Mouse (Mus musculus): ENCODE results near the gene Oxnad1.

Oxnad1 gene

GRCm38 (mm10) chr14:32141723-32142122 is 56.5 kb downstream of the Oxnad1 start, which contains the start of gene Msmb:
Gene Msmb, plus strand, starts transcription at chr14:32142023.
- no peak for DNase-seq (ENCODE audit: low read depth, low spot score)

DNA sequence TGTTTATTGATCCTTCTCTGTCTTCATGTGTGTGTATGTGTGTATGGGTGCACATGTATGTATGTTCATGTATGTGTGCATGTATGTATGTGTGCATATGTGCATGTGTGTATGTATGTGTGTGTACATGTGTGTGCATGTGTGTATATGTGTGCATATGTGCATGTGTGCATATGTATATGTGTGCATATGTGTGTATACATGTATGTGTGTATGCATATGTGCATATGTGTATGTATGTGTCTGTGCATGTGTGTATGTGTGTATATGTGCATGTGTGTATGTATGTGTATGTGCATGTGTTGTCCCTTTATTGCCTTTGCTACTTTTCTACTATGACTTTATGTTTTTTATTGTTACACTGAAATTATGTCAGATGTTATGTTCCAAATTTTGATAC is 59.6 kb downstream of the Oxnad1 start:
- no peak for DNase-seq (ENCODE audit: low read depth, low spot score)

DNA sequence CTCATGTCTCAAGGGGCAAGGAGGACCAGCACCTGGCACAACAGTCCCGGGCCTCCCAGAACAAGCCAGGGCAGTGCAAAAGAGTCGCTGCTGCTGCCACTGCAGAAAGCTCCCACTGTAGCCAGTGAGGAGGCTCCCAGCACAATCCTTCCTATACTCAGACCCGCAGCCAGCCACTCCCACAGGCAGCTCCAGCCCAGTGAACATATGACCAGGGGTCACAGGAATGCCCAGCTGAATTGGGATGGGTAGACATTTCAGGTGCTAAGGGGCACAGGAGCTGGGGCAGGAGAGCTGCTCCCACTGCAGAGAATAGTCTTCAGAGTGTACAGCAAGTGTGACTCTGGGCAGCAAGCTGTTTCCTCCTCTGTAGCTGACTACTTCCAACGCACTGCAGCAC is 60.2 kb downstream of the Oxnad1 start:
- DNase-seq (ENCODE audit: low read depth, low spot score) = no peak

DNA sequence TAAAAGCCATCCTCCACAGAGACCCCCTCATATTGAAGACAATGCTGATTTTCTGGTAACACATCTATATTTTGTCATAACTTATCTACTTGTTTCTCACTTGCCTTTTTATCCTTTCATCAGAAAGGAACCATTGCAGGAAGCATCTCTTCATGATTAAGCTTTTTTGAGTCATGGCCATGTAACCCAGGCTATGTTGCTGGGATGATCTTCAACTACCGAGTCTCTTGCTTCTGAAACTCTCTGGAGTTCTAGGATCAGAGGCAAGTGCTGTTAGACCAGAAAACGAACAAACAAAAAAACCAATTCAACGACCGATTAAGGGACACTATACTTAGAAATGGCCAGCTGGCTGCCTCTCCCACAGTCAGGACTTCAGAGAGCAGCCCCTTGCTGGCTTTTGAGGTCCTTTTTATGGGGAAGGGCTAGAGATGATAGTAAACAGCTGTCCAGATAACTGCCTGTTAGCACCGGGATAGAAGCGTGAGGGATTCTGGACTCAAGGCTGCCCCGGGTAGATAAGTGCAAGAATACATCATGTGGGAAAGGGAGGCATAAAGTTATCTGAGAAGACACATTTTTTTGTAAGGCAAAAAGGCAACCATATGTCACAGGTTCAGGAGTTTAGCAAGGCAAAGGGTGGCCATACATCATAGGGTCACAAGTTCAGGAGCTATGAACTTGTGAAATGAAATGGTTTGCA is 60.8 kb downstream of the Oxnad1 start:
- DNase-seq (ENCODE audit: low read depth, low spot score) = no peak

DNA sequence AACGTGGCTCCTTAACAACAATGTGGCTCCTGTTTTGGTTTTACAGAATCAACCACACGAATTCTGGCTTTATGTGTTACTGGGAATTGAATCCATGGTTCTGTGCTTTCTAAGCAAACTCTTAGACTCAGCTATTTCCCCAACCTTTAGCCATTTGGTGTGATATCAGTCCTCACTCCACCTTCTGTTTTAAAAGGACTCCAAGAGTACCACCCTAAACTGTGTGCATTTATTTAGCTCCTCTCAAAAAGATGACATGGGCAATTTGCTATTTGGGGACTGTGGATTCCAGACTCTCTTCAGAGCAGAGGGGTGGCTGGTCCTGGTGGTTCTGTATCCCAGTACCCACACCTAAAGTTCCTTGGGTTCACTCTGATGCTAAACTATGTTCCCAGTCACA is 61.4 kb downstream of the Oxnad1 start:
- no peak for DNase-seq (ENCODE audit: low read depth, low spot score)

DNA sequence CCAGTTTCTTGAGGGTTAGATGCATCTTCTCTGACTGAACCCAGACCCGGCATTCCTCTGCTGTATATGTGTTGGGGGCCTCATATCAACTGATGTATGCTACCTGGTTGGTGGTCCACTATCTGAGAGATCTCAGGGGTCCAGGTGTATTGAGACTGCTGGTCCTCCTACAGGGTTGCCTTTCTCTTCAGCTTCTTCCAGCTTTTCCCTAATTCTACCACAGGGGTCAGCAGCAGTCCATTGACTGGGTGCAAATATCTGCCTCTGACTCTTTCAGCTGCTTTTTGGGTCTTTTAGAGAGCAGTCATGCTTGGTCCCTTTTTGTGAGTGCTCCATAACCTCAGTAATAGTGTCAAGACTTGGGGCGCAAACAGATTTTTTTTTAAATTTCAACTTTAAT is 65.7 kb downstream of the Oxnad1 start:
- no peak for DNase-seq (ENCODE audit: low read depth, low spot score)

DNA sequence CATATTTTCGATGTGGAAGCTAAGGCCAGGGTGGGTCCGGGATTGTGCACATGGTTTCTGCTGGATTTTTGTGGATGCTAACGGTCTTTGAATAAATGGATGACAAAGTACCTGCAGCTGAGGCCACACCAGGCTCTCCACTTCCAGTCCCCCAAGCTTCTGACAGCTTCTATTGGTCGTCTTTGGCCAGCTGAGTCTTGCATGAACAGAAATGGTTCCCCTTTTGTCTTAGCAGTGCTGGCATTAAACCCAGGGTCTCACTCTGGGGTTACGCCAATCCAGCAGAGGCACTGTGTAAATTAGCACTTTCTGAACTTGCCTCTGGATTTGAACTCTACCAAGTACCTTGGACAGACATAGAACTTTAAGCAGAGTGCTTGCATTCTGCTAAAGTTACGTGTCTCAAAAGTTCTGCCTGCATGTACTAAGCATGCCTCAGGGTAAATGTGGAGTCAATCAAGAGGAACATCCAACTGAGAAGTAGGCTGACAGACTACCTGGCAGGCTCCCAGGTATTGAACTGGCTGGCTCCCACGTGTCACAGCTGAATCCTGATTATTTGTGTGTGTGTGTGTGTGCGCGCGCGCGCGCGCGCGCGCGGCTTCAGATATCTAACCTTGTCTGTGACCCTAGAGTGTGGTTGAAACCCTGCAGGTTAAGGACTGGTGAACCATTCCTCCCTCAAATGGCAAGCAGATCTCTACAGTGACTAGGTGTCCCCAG is 67.2 kb downstream of the Oxnad1 start:
- DNase-seq (ENCODE audit: low read depth, low spot score) = no peak

Measured in 3T3-L1 (cell line).